Mouse (Mus musculus) lung, postnatal 25 days (tissue): ENCODE results near the gene Vmn1r226.

ENCODE experiments used
- DNase-seq: peaks from one replicate; pipeline ENCODE4 v3.0.0; 2022; ENCODE audit warnings: low spot score

The Vmn1r226 gene

GRCm38 (mm10) chr17:20682543-20682942 is at the start of gene Vmn1r226:
Gene Vmn1r226 (plus strand): TSS chr17:20682843.
- DNase-seq = no peak

GRCm38 (mm10) chr17:20729543-20729942 is 46.9 kb downstream of the Vmn1r226 start, which contains the start of gene Vmn1r227:
Gene Vmn1r227 (plus strand): TSS chr17:20729843.
- no peak for DNase-seq
